Mouse (Mus musculus) bone marrow macrophage, adult 2 months (primary cell): ENCODE measurements around the gene Card10. TPM values are rescaled to one million over a fixed set of nuclear protein-coding genes. Genes with fewer than 3 reads are reported as not detected.

Experiments used
- H3K27ac ChIP-seq: 2 replicates; pipeline ENCODE4 v1.5.1; 2012; ENCODE audit warnings: low read depth, low read length; ENCODE audit not compliant: insufficient read depth
- H3K4me1 ChIP-seq: 2 replicates; pipeline ENCODE4 v1.6.1; 2012; ENCODE audit warnings: low read length; ENCODE audit not compliant: control insufficient read depth, insufficient read depth
- H3K4me3 ChIP-seq: 2 replicates; pipeline ENCODE4 v1.5.1; 2012; ENCODE audit warnings: mild to moderate bottlenecking, low read length, moderate library complexity; ENCODE audit not compliant: insufficient read depth
- CTCF ChIP-seq: IDR thresholded peaks from 2 replicates; pipeline ENCODE4 v1.5.1; 2012; ENCODE audit warnings: low read depth, mild to moderate bottlenecking, low read length, moderate library complexity
- POLR2A ChIP-seq: IDR thresholded peaks from 2 replicates; pipeline ENCODE4 v1.6.1; 2012; ENCODE audit warnings: mild to moderate bottlenecking, low read depth, low read length, borderline replicate concordance
- polyA plus RNA-seq: library from polyadenylated mRNA; stranded (reverse); fragments of >200 nt; gene quantifications from 2 replicates; pipeline ENCODE4 v1.2.4, GENCODE M21; 2012; ENCODE audit not compliant: missing spikeins, insufficient read depth, insufficient read length

Gene Card10
- polyA plus RNA-seq, 1 experiment: not detected

DNA sequence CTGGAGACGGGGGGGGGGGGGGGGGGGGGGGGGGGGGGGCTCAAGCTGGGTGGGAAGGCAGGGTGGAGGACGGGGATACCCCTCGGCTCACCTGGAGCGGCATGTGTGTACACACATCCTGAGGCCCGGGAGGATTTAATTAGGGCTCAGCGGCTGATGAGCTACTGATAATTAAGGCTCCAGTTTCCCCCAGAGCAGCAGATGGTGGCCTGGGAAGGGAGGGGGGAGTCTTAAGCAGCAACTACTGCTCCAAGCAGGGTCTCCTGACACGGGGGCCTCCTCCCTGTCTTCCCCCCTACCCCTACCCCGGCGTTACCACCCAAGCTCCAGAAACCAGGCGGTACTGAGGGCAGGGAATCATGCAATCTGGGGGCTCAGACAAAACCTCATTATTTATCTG lies 39.6 kb downstream of the Card10 start:
- TF ChIP-seq POLR2A (no peak), CTCF (no peak)
- Histone ChIP-seq H3K4me1 (no peaks in the 10 kb centered on the region), H3K4me3 (no peak overlapping the region), H3K27ac (no peak overlapping the region)

DNA sequence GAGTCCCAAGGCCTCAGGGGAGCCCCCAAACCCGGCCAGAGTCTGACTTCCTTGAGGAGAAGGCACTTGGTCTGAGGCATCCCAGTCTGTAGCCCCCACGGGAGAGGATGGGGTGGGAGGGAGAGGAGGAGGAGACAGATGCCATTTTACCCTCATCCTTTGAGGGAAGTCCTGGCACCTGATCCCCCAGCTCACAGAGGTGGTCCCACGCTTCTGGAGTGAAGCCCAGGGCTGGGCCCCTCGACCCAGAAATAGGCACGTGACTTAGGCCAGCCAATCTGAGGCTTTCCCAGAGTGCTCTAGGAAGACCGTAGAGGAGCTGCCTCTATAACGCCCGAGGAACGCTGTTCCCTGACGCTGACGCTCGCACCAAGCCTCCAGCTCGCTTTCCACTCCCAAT lies 41.7 kb downstream of the Card10 start:
- Histone ChIP-seq H3K4me3 (no peak overlapping the region), H3K27ac (no peak overlapping the region), H3K4me1 (no peaks in the 10 kb centered on the region)
- TF ChIP-seq CTCF (no peak), POLR2A (no peak)

DNA sequence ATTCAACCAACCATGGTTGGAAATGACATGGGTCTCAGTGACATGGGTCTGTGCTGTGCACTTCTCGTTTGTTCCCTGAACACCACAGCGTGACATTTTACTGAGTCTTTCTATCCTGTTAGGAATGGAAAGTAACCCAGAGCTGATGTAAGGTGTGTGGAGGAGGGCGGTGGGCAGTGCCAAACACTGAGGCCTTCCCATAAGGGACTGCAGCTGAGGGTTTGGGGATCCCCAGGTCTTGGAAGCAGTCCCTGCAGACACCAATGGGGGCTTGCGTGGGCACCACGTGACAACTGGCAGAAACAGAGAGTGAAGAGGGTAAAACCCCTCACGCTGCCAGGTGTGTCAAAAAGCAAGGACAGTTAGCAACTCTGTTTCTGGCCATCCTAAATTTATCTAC lies 44.7 kb downstream of the Card10 start:
- Histone ChIP-seq H3K4me1 (peaks cover 15% of the 10 kb centered on the region), H3K4me3 (no peak overlapping the region), H3K27ac (no peak overlapping the region)
- TF ChIP-seq CTCF (no peak), POLR2A (no peak)

DNA sequence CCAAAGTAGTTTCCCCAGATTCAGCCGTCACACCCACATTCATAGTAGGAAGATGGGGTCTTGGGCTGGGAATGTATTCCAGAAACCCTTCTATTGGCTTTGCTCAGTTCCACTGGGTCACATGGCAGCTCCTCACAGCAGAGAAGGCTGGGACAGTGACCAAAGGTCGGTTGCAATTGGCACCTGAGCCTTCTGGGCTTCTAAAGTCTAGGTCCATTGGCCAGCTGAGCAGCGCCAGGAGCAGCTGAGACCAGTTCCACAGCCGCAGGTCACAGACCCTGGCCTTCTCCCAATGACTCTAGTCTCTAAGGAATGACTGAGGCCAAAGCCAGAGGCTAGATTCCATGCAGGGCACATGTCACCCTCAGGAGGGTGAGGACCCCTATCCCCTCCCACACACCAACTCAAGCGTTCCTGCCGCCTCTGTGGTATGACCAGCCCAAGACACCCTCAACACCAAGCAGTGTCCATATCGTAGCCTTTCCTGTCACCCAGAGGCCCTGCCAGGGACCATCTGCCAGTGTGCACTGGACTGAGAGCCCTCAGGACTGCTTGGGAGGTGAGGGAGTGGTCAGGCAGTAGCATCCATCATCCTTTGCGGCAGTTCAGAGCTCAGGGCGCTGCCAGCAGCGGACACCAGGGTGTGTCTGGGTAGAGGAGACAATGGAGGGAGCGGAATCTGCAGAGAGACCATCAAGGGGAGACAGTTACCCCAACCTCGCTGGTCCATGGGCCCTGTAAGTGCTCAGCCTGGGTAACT lies 46.7 kb downstream of the Card10 start:
- TF ChIP-seq CTCF (no peak), POLR2A (no peak)
- peaks cover 16% of the 10 kb centered on the region for H3K4me1 ChIP-seq
- no peak overlapping the region for H3K4me3 ChIP-seq
- H3K27ac ChIP-seq: no peak overlapping the region

DNA sequence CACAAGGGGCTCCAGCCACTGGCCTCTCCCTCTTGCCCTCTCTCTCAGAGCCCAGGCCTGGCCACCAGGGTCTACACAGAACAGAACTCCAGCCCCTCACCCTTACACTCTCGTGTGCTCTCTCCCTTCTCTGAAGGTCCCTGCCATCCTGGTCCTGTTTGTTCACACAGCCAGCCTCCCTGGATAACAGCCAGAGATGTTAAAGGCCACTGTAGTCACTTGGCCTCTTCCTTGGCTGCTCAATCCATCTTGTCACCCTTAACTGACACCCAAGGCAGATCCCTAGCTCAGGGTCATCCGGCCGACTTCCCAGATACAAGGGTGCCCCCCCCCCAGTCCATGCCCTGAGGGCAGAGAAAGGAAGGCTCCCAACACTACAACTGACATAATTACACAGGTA lies 47.6 kb downstream of the Card10 start:
- peaks cover 16% of the 10 kb centered on the region for H3K4me1 ChIP-seq

GRCm38 (mm10) chr15:78754144-78754543 lies 48.7 kb downstream of the Card10 start:
- TF ChIP-seq CTCF: no peak
- no peak for TF ChIP-seq POLR2A

More for the DNA sequence above, 47.6 kb downstream of the Card10 start:
- Histone ChIP-seq H3K4me3 (no peak overlapping the region), H3K27ac (no peak overlapping the region)
- TF ChIP-seq CTCF (no peak), POLR2A (no peak)

DNA sequence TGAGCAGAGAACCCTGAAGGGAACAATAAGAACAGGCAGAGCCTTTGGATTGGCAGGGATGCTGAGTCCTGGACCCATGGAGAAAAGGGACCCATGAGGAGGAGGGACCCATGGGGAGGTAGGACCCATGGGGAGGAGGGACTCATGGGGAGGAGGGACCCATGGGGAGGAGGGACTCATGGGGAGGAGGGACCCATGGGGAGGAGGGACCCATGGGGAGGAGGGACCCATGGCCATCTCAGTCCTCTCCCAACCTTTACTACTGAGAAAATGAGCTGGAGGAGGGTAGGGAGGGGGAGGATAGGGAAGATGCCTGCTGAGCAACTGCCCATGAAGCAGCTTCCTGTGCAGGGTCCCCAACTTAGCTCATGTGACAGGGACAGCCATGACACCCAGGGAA lies 49.9 kb downstream of the Card10 start:
- no peak for TF ChIP-seq POLR2A
- TF ChIP-seq CTCF: no peak
- Histone ChIP-seq H3K27ac (no peak overlapping the region), H3K4me3 (no peak overlapping the region), H3K4me1 (peaks cover 16% of the 10 kb centered on the region)

More at GRCm38 (mm10) chr15:78754144-78754543, 48.7 kb downstream of the Card10 start:
- H3K4me3 ChIP-seq: no peak overlapping the region
- H3K27ac ChIP-seq: peak overlapping the region; percentile 38; the same call in 1 of the 2 replicates
- H3K4me1 ChIP-seq: peaks cover 16% of the 10 kb centered on the region

- TF ChIP-seq CTCF: no peak
- TF ChIP-seq POLR2A: no peak
- Histone ChIP-seq H3K27ac (no peak overlapping the region), H3K4me3 (no peak overlapping the region), H3K4me1 (peaks cover 16% of the 10 kb centered on the region)
Observed at GRCm38 (mm10) chr15:78750608-78751350, 52.1 kb downstream of the Card10 start.

DNA sequence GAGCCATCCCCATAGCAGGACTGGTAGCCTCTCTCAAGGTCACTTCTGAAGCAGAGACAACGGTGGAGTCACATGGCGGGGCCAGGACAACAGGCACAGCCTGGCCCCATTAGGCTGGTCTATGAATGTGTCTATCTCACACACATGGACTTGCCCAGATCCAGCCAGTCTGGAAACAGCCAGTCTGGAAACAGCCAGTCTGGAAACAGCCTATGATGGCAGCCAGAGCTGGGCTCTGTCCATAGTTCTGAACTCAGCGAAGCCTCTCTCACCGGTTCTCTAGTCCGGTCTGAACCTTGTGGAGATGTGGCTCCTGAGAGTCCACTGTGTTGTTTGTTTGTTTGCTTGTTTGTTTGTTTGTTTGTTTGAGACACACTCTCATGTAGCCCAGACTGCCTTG lies 53.0 kb downstream of the Card10 start:
- Histone ChIP-seq H3K27ac (no peak overlapping the region), H3K4me3 (no peak overlapping the region), H3K4me1 (peaks cover 16% of the 10 kb centered on the region)
- TF ChIP-seq POLR2A (no peak), CTCF (no peak)

DNA sequence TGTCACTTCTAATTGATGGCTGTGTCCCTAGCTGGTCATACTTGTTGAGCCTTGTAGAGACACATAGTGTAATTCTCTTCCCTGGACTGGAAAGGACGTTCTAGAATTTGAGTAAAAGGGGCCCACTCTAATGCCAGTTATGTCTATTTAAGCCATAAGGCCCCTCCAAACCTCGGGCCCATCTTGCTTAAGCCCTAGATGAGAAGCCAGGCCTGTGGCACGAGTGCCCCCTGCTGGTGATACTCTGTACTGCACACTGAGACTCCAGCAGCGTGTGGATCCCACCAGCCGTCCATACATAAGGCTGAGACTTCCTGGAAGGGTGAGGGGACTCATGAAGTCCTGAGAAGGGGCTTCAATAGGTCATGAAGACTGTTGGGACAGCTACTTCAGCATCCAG lies 58.6 kb downstream of the Card10 start:
- no peak overlapping the region for H3K27ac ChIP-seq
- TF ChIP-seq CTCF: peak; percentile 97
- TF ChIP-seq POLR2A: no peak

More for the DNA sequence above, 58.6 kb downstream of the Card10 start:
- 0 out of 2 replicates have a peak, but pooled peaks cover 2% of the 10 kb centered on the region for H3K4me1 ChIP-seq
- no peak overlapping the region for H3K4me3 ChIP-seq
